Mouse (Mus musculus) kidney, postnatal 4 days (tissue): ENCODE results near the gene Mrto4.
A peak's percentile ranks its signal among the peaks of the same experiment; 100 is the strongest.
"Not testable (repeated sequence)": the region's sequence is repeated elsewhere in the genome, so short reads cannot be mapped to it uniquely, and the experiment has no call there.

ENCODE experiments used
- DNase-seq, 2 experiments: peaks; one replicate each; pipeline ENCODE4 v3.0.0; 2021; ENCODE audit warnings: mixed read lengths in 2 of 2

Gene Mrto4

GRCm38 (mm10) chr4:139351931-139352711, at the start of gene Mrto4, which contains the start of the genes Emc1 and Ubr4:
Gene Mrto4 (minus strand): TSS chr4:139352576.
Gene Emc1 (plus strand): TSS chr4:139352587.
Gene Ubr4 (plus strand): TSS chr4:139352609.
- DNase-seq = peak; percentile 87 to 93

GRCm38 (mm10) chr4:139400487-139400886, 48.1 kb upstream of the Mrto4 start:
- DNase-seq = no peak

GRCm38 (mm10) chr4:139395431-139395830, 43.1 kb upstream of the Mrto4 start:
- DNase-seq = no peak

- no peak for DNase-seq
Measured at GRCm38 (mm10) chr4:139389557-139389956, 37.2 kb upstream of the Mrto4 start.

- no peak for DNase-seq
Measured at GRCm38 (mm10) chr4:139386869-139387319, 34.5 kb upstream of the Mrto4 start.

GRCm38 (mm10) chr4:139385841-139386240, 33.5 kb upstream of the Mrto4 start:
- DNase-seq = not testable (repeated sequence)

GRCm38 (mm10) chr4:139382231-139382630, 29.9 kb upstream of the Mrto4 start:
- no peak for DNase-seq

GRCm38 (mm10) chr4:139381452-139381845, 29.1 kb upstream of the Mrto4 start:
- DNase-seq = no peak

- no peak for DNase-seq
Measured at GRCm38 (mm10) chr4:139380775-139381451, 28.5 kb upstream of the Mrto4 start.

- peak; percentile 99 to 100 for DNase-seq
Measured at GRCm38 (mm10) chr4:139380207-139380748, 27.9 kb upstream of the Mrto4 start.

- no peak for DNase-seq
Measured at GRCm38 (mm10) chr4:139379719-139380118, 27.3 kb upstream of the Mrto4 start.

GRCm38 (mm10) chr4:139373531-139373930, 21.2 kb upstream of the Mrto4 start:
- no peak for DNase-seq

GRCm38 (mm10) chr4:139373130-139373529, 20.8 kb upstream of the Mrto4 start:
- no peak for DNase-seq

- no peak for DNase-seq
Measured at GRCm38 (mm10) chr4:139368038-139368437, 15.7 kb upstream of the Mrto4 start.

GRCm38 (mm10) chr4:139367336-139367735, 15.0 kb upstream of the Mrto4 start:
- no peak for DNase-seq

GRCm38 (mm10) chr4:139360761-139361548, 8.6 kb upstream of the Mrto4 start:
- no peak for DNase-seq

GRCm38 (mm10) chr4:139357211-139357610, 4.8 kb upstream of the Mrto4 start:
- no peak for DNase-seq

GRCm38 (mm10) chr4:139352832-139353231, 456 bp upstream of the Mrto4 start:
- DNase-seq = no peak

GRCm38 (mm10) chr4:139345416-139346019, 6.9 kb downstream of the Mrto4 start:
- peak in 1 of 2 experiments; percentile 35 for DNase-seq

GRCm38 (mm10) chr4:139343718-139344117, 8.7 kb downstream of the Mrto4 start:
- DNase-seq = peak; percentile 44 to 65

GRCm38 (mm10) chr4:139341556-139342233, 10.7 kb downstream of the Mrto4 start:
- DNase-seq = no peak

- DNase-seq = no peak
Measured at GRCm38 (mm10) chr4:139340835-139341234, 11.5 kb downstream of the Mrto4 start.
